Mouse (Mus musculus): ENCODE measurements at regions not wholly inside any gene's neighbourhood (a gene's known extent, or its start where the extent isn't known, plus 50 kb on each side); places are given as distances from the start of the nearest gene placed in this dataset.

- Histone ChIP-seq H3K27me3 (ENCODE audit: control insufficient read depth, insufficient read depth, insufficient read length) (no peaks in the 10 kb centered on the region), H3K79me2 (ENCODE audit: control insufficient read depth, insufficient read depth) (no peaks in the 10 kb centered on the region), H3K79me3 (ENCODE audit: low read depth) (no peaks in the 10 kb centered on the region), H3K36me3 (ENCODE audit: control insufficient read depth, insufficient read depth) (no peaks in the 10 kb centered on the region), H3ac (ENCODE audit: control insufficient read depth, insufficient read length, low read depth) (no peak overlapping the region), H3K4me3 (ENCODE audit: insufficient read depth, poor library complexity, severe bottlenecking) (no peak overlapping the region)
- TF ChIP-seq CTCF (IDR thresholded peaks at IDR 0.05; ENCODE audit: control insufficient read depth, insufficient read depth, insufficient read length) (no peak), MAX (IDR thresholded peaks at IDR 0.05) (no peak), MYOG (IDR thresholded peaks at IDR 0.05; ENCODE audit: control insufficient read depth, extremely low read depth, insufficient read length) (no peak), CEBPB (IDR thresholded peaks at IDR 0.05; ENCODE audit: low read depth) (no peak), MYOD1 (IDR thresholded peaks at IDR 0.05; ENCODE audit: control insufficient read depth, insufficient read length, low read depth) (no peak), USF1 (IDR thresholded peaks at IDR 0.05; ENCODE audit: low read depth) (no peak), FOSL1 (IDR thresholded peaks at IDR 0.05; ENCODE audit: insufficient read depth, low read length, poor library complexity, severe bottlenecking) (no peak)
Measured at GRCm38 (mm10) chr1:45679964-45680709, 114.8 kb upstream of the Wdr75 start.

GRCm38 (mm10) chr1:45700893-45701292 is 94.1 kb upstream of the Wdr75 start:
- Histone ChIP-seq H3K79me2 (ENCODE audit: control insufficient read depth, insufficient read depth) (no peaks in the 10 kb centered on the region), H3K27me3 (ENCODE audit: control insufficient read depth, insufficient read depth, insufficient read length) (no peaks in the 10 kb centered on the region), H3K36me3 (ENCODE audit: control insufficient read depth, insufficient read depth) (no peaks in the 10 kb centered on the region), H3K79me3 (ENCODE audit: low read depth) (no peaks in the 10 kb centered on the region), H3K4me3 (ENCODE audit: insufficient read depth, poor library complexity, severe bottlenecking) (no peak overlapping the region), H3ac (ENCODE audit: control insufficient read depth, insufficient read length, low read depth) (no peak overlapping the region)
- TF ChIP-seq USF1 (IDR thresholded peaks at IDR 0.05; ENCODE audit: low read depth) (no peak), CTCF (IDR thresholded peaks at IDR 0.05; ENCODE audit: control insufficient read depth, insufficient read depth, insufficient read length) (no peak), MYOD1 (IDR thresholded peaks at IDR 0.05; ENCODE audit: control insufficient read depth, insufficient read length, low read depth) (no peak), MYOG (IDR thresholded peaks at IDR 0.05; ENCODE audit: control insufficient read depth, extremely low read depth, insufficient read length) (no peak), CEBPB (IDR thresholded peaks at IDR 0.05; ENCODE audit: low read depth) (no peak), FOSL1 (IDR thresholded peaks at IDR 0.05; ENCODE audit: insufficient read depth, low read length, poor library complexity, severe bottlenecking) (no peak), MAX (IDR thresholded peaks at IDR 0.05) (no peak)

- Histone ChIP-seq H3K79me2 (ENCODE audit: control insufficient read depth, insufficient read depth) (no peaks in the 10 kb centered on the region), H3K27me3 (ENCODE audit: control insufficient read depth, insufficient read depth, insufficient read length) (no peaks in the 10 kb centered on the region), H3ac (ENCODE audit: control insufficient read depth, insufficient read length, low read depth) (no peak overlapping the region), H3K79me3 (ENCODE audit: low read depth) (no peaks in the 10 kb centered on the region), H3K36me3 (ENCODE audit: control insufficient read depth, insufficient read depth) (no peaks in the 10 kb centered on the region), H3K4me3 (ENCODE audit: insufficient read depth, poor library complexity, severe bottlenecking) (no peak overlapping the region)
- TF ChIP-seq FOSL1 (IDR thresholded peaks at IDR 0.05; ENCODE audit: insufficient read depth, low read length, poor library complexity, severe bottlenecking) (no peak), MYOG (IDR thresholded peaks at IDR 0.05; ENCODE audit: control insufficient read depth, extremely low read depth, insufficient read length) (no peak), CEBPB (IDR thresholded peaks at IDR 0.05; ENCODE audit: low read depth) (no peak), MAX (IDR thresholded peaks at IDR 0.05) (no peak), MYOD1 (IDR thresholded peaks at IDR 0.05; ENCODE audit: control insufficient read depth, insufficient read length, low read depth) (no peak), CTCF (IDR thresholded peaks at IDR 0.05; ENCODE audit: control insufficient read depth, insufficient read depth, insufficient read length) (no peak), USF1 (IDR thresholded peaks at IDR 0.05; ENCODE audit: low read depth) (no peak)
Measured at GRCm38 (mm10) chr1:45701516-45701915, 93.5 kb upstream of the Wdr75 start.

- no peak overlapping the region for H3ac ChIP-seq (ENCODE audit: control insufficient read depth, insufficient read length, low read depth)
- no peak for TF ChIP-seq MYOD1 (IDR thresholded peaks at IDR 0.05; ENCODE audit: control insufficient read depth, insufficient read length, low read depth)
- H3K4me3 ChIP-seq (ENCODE audit: insufficient read depth, poor library complexity, severe bottlenecking), result no peak overlapping the region
- no peaks in the 10 kb centered on the region for H3K79me3 ChIP-seq (ENCODE audit: low read depth)
- H3K36me3 ChIP-seq (ENCODE audit: control insufficient read depth, insufficient read depth), result no peaks in the 10 kb centered on the region
- H3K27me3 ChIP-seq (ENCODE audit: control insufficient read depth, insufficient read depth, insufficient read length), result no peaks in the 10 kb centered on the region
- H3K79me2 ChIP-seq (ENCODE audit: control insufficient read depth, insufficient read depth), result no peaks in the 10 kb centered on the region
Measured at GRCm38 (mm10) chr1:45723369-45723768, 71.6 kb upstream of the Wdr75 start.

GRCm38 (mm10) chr1:45732958-45733357 is 62.0 kb upstream of the Wdr75 start:
- Histone ChIP-seq H3K79me3 (ENCODE audit: low read depth) (no peaks in the 10 kb centered on the region), H3ac (ENCODE audit: control insufficient read depth, insufficient read length, low read depth) (no peak overlapping the region), H3K79me2 (ENCODE audit: control insufficient read depth, insufficient read depth) (no peaks in the 10 kb centered on the region), H3K4me3 (ENCODE audit: insufficient read depth, poor library complexity, severe bottlenecking) (no peak overlapping the region), H3K36me3 (ENCODE audit: control insufficient read depth, insufficient read depth) (no peaks in the 10 kb centered on the region), H3K27me3 (ENCODE audit: control insufficient read depth, insufficient read depth, insufficient read length) (no peaks in the 10 kb centered on the region)
- TF ChIP-seq MAX (IDR thresholded peaks at IDR 0.05), result no peak
- no peak for TF ChIP-seq FOSL1 (IDR thresholded peaks at IDR 0.05; ENCODE audit: insufficient read depth, low read length, poor library complexity, severe bottlenecking)
- TF ChIP-seq MYOG (IDR thresholded peaks at IDR 0.05; ENCODE audit: control insufficient read depth, extremely low read depth, insufficient read length), result no peak
- TF ChIP-seq USF1 (IDR thresholded peaks at IDR 0.05; ENCODE audit: low read depth), result no peak
- TF ChIP-seq CTCF (IDR thresholded peaks at IDR 0.05; ENCODE audit: control insufficient read depth, insufficient read depth, insufficient read length), result no peak
- no peak for TF ChIP-seq CEBPB (IDR thresholded peaks at IDR 0.05; ENCODE audit: low read depth)
- no peak for TF ChIP-seq MYOD1 (IDR thresholded peaks at IDR 0.05; ENCODE audit: control insufficient read depth, insufficient read length, low read depth)

GRCm38 (mm10) chr1:45745136-45745535 is 49.8 kb upstream of the Wdr75 start:
- no peak for TF ChIP-seq CTCF (IDR thresholded peaks at IDR 0.05; ENCODE audit: control insufficient read depth, insufficient read depth, insufficient read length)
- TF ChIP-seq MYOD1 (IDR thresholded peaks at IDR 0.05; ENCODE audit: control insufficient read depth, insufficient read length, low read depth), result no peak
- no peak for TF ChIP-seq CEBPB (IDR thresholded peaks at IDR 0.05; ENCODE audit: low read depth)
- no peak for TF ChIP-seq FOSL1 (IDR thresholded peaks at IDR 0.05; ENCODE audit: insufficient read depth, low read length, poor library complexity, severe bottlenecking)
- no peak for TF ChIP-seq MAX (IDR thresholded peaks at IDR 0.05)
- no peak for TF ChIP-seq USF1 (IDR thresholded peaks at IDR 0.05; ENCODE audit: low read depth)
- no peak for TF ChIP-seq MYOG (IDR thresholded peaks at IDR 0.05; ENCODE audit: control insufficient read depth, extremely low read depth, insufficient read length)
- Histone ChIP-seq H3K36me3 (ENCODE audit: control insufficient read depth, insufficient read depth) (no peaks in the 10 kb centered on the region), H3K79me3 (ENCODE audit: low read depth) (no peaks in the 10 kb centered on the region), H3K4me3 (ENCODE audit: insufficient read depth, poor library complexity, severe bottlenecking) (no peak overlapping the region), H3K79me2 (ENCODE audit: control insufficient read depth, insufficient read depth) (no peaks in the 10 kb centered on the region), H3K27me3 (ENCODE audit: control insufficient read depth, insufficient read depth, insufficient read length) (no peaks in the 10 kb centered on the region), H3ac (ENCODE audit: control insufficient read depth, insufficient read length, low read depth) (no peak overlapping the region)
